Mouse (Mus musculus) urinary bladder, postnatal 10 days (tissue): ENCODE results near the gene Kcp.

ENCODE experiments used
- DNase-seq: peaks from one replicate; pipeline ENCODE4 v3.0.0; 2022; ENCODE audit warnings: low spot score

The Kcp gene

DNA sequence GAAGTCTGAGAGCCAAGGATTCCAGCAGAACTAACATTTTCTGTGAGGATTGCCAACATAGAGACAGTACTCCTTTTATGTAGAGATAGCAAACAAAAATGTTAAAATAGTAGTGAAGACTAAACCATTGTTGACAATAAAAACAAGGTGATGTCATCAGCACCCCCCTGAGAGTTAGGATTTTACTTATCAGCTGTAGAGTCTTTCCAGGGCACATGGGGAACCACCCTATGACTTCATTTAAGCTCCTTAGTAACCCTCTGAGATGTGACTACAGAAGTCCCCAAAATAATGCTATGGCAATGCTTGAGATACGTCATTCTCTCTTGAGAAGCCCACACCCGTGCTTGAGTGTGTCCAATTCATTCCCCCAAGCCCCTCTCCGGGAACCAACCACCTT lies 44.4 kb downstream of the Kcp start:
- no peak for DNase-seq

DNA sequence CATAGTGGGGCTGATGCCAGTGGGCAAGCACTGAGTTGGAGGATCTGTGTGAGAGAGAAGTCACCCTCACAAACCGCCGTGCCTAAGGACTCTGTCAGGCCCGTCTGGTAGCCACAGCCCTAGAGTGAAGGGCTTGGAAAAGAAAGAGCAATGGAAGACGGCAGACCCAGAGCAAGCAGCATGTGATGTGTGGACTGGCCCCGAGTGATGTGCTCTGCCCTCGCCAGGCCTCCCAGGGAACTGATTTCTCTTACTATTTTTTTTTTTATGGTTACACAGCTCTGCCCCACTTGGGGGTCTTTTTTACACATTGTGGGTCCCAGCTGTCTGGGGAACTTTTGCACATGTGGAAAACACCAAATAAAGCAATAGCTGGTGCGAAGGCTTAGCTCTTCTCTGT lies 46.2 kb downstream of the Kcp start:
- no peak for DNase-seq

DNA sequence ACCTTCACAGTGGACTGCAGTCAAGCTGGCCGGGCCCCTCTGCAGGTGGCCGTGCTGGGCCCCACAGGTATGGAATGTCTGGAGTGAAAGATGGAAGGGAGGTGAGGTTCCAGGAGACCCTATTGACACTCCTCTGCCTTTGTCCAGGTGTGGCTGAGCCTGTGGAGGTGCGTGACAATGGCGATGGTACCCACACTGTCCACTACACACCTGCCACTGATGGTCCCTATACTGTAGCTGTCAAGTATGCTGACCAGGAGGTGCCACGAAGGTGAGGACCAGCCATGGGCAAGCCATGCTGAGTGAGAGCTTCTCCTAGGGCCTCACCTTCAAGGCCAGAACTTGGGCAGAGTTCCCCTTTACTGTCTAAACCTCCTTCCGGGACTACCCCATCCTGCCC lies 57.1 kb downstream of the Kcp start:
- DNase-seq: no peak

DNA sequence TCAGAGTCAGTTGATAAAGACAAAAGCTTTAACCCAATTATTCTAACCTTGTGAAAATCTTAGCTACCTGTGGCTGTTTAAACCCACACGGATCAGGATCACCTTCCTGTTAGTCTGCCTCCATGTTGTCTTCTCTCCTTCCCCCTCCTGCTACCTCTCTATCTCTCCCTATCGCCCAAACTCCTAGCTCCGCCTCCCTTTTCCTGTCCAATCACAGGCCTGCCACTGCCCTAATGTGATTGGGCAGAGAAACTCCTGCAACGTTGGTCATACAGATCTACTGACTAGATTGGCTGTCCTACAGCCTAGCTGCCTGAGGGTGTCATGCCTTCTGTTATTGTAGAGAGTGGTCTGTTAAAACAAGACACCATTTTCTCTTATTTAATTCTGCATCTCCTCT lies 57.9 kb downstream of the Kcp start:
- no peak for DNase-seq

DNA sequence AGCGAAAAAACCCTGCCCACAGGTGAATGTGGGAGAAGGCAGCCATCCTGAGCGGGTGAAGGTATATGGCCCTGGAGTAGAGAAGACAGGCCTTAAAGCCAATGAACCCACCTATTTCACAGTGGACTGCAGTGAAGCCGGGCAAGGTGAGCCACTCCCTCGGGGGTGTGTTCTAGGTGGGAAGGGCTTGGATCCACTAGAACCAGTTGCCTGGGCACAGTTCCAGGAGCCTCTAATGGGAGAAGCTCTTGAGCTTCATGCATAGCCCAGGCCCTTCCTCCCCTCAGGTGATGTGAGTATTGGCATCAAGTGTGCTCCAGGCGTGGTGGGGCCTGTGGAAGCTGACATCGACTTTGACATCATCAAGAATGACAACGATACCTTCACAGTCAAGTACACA lies 62.4 kb downstream of the Kcp start:
- no peak for DNase-seq

DNA sequence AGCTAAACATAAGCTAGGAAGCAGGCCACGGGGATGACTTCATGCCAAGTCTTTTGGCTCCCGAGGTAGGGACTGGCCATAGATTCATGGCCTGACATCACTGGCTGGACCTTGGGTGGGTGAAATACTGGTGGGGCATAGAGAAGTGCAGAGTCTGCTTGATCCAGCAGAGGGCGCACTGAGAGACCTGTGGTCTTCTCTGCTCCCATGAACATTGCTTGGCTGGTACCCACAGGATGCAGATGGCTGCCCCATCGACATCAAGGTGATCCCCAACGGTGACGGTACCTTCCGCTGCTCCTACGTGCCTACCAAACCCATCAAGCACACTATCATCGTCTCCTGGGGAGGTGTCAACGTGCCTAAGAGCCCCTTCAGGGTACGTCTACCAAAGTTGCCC lies 63.0 kb downstream of the Kcp start:
- DNase-seq: no peak

DNA sequence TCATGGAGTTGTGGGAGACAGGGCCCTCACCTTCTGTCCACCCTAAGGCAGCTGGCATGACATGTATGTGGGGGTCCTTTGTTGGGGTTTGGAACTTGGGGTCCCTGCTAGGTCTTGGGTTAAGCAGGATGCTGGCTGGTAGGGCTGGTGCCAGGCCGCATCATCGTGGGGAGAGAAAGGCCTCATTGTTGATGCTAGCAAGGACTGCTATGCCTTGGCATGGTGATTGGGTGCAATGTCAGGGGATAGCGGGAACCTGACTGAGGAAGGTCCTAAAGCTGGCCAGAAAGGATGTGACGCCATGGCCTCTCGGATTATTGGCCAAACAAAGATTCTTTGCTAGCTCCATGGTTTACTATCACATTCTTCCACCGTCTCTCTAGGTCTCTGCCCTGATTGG lies 68.0 kb downstream of the Kcp start:
- no peak for DNase-seq

DNA sequence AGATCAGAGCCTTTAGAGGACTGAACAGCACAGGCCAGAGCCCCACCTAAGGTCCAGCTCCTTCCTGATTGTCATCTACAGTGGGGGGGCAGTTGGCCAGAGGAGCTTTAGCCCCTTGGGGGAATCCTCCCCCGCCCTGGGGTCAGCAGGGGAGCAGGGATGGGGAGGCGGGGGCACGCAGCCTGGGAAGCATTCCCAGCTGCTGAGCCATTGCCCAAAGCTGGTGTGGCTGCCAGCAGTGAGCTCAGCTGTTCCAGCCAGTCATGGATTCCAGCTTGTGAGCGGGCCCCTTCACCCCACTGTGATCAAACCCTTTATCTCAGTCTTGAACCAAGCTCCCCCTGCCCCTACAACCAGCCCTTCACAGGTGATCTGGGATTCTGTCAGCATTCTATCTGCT lies 68.5 kb downstream of the Kcp start:
- DNase-seq: no peak

DNA sequence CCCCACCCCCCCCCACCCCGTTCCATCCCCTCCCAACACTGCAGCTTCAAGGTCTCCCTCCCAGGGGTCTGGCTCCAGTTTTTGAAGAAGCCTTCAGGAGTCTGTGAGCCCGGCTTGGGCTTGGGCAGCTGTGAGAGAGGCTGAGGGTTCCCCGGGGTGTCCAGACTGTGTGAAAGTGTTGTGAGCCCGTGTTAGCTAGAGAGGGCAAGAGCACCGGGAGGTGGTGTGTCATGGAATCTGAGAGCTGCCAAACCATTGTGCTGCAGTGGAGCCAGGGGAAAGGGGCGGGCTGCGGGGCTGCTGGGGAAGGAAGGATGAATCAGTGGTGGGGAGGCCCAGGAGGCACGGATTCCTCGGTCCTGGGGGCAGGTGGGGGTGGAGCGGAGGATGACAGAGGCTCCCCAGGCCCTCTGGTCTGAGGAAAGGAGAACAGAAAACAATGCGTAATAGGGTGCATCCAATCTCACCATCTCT lies 71.3 kb downstream of the Kcp start:
- DNase-seq: no peak

DNA sequence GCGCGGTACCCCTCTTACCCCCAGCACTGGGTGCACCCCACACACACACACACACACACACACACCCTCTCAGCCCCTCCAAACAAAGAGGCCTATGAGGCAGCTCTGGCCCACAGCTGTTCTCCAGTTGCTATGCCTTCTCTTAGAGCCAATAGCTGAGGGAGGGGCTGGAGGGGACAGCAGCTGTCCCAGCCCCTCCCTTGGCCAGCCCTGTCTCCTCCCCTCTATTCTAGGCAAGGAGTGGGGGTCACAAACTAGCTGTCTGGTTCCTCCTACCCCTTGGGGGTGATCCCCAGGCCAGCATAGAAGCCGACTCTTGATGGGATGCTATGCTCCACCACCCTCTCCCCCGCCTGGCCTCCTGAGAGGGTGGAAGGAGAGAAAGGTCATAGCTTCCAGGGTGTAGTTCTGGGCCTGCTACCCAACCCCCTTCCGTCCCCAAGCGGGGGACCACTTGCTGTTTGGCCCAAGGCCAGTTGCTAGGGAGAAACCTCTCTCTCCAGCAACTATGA lies 71.8 kb downstream of the Kcp start:
- no peak for DNase-seq

DNA sequence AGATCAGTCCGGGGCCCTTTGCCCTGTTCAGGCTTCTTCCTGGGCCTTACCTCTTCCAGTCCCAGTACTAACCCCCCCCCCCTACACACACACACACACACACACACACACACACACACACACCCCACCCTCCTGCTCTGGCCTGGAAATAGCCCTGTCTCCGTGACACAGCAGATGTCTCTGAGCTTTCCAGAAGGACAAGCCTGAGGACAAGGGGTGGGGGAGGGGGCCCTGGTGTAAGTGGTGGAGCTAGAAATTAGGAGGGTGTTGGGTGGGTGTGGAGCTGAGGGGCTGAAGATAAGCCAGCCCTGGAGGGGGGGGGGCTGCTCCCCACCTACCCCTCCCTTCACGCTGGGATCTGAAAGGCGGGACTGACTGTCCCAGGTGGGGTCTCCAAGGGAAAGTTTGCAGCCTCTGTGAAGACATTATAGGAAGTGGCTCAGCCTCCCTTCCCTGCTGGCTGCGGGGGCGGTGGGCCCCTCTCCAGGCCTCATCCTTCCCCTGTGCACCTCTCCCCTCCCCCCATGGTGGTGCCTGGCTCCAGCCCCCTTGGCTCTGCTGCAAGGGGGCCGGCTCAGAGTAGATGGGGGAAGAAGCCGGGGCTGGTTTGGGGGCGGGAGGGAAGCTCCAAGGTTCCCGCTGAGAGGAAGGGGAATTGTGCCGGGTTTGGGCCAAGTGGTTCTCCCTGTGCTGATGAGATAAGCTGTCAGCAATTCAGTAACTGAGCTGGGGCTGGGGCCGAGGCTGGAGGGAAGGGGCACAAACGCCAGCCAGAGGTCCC lies 72.7 kb downstream of the Kcp start:
- no peak for DNase-seq

DNA sequence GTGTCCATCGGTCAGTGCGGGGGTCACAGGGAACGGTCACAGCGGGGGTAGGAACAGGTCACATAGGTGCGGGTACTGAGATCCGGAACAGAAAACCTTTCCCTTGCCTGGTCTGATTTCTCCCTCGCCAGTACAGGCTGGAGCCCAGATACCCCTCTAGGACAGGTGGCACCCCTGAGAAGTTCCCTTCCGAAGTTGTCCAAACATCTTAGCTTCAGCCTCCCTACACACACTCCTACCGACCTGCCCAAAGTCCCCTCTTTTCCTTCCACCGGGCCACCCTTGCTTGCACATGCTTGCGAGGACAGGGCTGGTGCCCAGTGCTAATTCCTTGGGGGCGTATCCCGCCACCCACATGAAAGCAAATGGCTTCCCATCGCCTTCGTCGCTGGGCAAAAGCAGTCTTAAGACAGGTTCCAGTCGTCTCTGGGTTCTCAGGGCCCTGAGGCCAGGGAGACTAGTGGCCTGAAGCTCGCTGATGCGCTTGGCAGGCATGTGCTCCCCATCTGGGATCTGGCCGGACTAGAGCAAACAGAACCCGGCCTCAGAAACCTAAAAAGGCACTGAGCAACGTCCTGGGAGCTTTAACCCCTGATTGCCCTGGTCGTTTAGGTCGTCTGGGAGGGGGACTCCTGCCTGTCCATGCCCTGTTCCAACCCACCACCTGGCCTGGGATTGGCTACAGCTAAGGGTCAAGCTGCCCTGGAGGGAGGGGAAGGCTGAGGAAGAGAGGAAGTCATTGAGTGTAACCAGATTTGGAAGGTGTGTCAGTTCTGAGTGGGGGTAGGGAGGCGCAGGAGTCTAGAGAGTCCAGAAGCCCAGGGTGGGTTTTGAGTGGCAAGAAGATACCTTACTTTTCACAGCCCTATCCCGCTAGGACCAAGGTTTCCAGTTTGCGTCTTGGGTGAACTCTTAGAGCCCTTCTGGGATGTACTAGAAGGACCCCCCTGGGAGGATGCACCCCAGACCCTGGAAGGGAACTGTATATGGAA lies 73.7 kb downstream of the Kcp start:
- no peak for DNase-seq

DNA sequence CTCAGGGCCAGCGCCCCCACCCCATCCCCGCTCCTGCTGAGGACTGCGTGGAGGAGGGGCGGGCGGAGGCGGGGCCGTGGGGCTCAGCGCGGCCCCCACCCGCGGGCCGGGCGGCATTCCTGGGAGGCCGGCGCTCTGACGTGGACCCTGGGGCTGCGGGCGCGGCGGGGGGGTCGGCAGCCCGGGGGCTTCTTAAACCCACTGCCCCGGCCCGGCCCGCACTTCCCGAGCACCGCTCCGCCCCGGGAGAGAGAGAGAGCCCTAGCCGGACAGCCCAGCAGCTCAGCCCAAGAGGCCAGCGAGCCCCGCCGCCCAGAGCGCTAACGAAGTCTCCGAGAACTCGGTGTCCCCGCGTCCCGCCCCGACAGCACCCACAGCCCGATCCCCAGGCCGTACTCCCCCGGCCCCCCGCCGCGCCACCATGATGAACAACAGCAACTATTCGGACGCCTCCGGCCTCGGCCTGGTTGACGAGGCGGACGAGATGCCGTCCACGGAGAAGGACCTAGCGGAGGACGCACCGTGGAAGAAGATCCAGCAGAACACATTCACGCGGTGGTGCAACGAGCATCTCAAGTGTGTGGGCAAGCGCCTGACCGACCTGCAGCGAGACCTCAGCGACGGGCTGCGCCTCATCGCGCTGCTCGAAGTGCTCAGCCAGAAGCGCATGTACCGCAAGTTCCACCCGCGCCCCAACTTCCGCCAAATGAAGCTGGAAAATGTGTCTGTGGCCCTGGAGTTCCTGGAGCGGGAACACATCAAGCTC lies 74.5 kb downstream of the Kcp start, which contains the start of gene Flnc:
Gene Flnc (plus strand): TSS at position 219 of the 766 bp plus-strand sequence.
- no peak for DNase-seq

DNA sequence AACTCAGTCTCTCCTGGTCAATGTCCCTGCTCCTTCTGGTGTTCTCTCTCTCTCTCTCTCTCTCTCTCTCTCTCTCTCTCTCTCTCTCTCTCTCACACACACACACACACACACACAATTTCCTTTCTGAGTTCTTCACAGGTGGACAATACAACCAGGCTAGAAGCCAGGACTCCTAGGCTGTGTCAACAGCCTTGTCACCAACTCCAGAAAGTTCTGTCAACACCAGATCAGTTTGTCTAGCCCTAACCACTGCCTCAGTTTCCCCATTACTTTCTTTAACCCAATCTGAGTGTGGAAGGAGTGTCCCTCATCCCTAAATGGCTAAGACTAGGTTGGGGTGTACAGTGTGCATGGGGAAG lies 75.1 kb downstream of the Kcp start:
- no peak for DNase-seq

DNA sequence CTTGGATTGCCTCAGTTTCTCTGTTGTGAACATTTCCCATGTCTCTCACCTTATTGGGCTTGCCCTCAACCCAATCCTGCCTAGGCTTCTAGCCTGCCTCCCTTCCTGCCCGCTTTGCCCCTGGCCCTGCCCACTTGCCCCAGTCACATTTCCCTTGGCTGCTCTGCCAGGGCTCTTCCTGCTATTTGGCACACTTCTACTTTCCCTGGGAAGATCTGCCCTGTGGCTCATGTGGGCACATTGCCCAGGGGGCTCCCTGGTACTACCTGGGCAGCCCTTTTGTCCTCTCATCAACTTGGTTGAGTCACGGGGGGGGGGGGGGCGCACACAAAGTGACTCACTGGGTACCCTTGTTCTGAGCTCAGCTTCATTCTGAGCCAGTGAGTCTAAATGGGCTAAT lies 75.6 kb downstream of the Kcp start:
- DNase-seq: no peak

DNA sequence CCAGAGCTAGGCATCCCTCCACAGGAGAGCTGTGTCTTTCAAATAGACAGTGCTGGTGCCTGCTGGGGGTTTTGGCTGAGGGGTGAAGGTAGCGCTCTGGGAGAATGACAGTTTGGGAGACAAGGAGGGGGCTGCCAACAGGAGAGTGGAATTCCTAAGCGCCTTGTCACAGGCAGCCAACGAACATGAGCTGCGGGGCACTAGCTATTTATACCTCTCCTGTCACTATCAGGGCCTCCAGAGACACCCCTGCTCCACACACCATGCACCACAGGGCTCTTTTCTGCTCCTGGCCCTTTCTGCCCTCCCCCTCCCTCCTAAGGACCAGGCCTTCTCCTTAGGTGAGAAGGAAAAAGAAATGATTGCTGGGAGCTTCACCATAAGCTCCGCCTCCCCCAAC lies 76.3 kb downstream of the Kcp start:
- no peak for DNase-seq

DNA sequence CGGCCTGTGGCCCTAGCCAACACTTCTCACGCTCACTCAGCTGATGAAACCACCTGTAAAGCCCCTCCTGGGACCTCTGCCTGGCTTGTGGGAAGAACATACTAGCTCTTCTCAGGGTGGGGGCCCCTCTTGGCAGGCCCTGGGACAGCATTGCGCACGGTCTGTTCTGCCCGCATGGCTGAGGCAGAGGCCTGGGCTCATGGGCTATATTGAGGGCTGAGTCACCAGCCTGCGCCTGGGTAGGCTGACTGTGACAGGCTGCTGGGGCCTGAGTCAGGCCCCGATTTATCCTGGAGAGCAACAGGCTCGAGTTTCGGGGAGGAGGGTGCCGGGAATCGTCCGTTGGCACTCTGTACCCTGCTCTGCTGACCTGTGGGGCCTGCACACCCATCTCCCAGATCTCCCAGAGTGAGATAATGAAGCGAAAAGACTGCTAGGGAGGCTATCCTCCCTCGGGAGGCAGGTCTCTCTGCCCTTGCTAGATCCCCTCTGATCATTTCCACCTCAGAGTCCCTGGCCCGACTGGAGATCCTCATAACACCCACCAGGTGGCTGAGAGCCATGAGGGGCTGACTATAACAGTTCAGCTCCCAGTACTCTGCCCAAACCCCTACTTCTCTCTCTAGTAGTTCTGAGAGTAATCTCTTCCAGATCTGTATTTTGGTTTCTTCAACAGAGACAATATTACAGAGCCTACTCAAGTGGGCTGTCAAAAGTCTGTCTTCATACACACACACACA lies 76.9 kb downstream of the Kcp start:
- DNase-seq: no peak

DNA sequence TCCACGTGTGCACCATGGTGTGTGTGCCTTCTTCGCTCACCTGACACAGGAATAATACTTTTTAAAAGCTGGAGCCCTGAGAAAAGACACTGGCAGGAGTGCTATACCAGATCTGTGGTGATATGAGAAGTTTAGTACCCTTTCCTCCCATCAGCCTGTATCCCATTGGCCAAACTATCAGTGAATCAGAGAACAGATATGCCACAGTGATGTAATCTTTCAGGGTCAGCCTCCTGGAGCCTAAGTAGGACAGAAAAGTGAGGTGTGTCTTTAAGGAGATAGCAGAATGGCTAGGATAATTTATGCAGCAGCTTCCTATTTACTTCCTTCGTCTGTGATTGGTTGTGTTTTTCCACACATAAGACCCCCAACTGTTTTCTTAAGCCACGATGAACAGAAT lies 79.6 kb downstream of the Kcp start:
- no peak for DNase-seq

DNA sequence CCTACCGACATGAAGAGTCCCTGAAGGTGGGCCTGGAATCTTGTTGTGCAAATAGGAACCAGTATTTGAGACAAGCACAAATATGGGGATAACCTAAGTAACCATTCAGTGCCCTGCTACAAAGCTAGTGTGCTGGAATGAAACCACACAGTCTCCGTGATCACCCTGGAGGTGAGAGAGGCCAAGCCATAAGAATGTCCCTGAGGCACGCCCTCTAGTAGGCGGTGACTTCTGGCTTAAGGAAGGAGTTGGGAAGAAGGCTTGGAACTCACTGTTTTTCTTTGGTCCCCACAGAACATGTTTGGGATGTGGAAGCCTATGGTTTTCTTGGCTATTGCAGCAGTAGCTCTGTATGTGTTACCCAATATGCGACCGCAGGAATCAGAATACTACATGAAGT lies 81.4 kb downstream of the Kcp start:
- no peak for DNase-seq

DNA sequence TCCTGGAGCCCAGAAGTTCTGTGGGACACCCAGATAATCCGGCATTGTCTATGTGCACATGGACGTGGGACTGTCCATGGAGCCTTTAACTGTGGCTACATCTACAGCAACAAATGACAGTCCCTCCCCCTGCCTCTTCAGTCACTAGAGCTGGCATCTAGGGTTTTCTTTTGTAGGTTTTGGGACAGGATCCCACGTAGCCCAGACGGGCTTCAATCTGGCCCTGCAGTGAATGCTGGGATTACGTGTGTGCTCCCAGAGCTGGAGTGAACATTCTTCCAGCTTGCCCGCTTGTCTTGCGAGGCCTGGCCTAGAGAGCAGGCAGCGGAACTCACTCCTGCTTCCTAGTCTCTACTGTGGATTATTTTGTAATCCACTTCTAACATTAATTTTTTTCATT lies 82.6 kb downstream of the Kcp start:
- no peak for DNase-seq
